Mouse (Mus musculus): Measurements from ENCODE around the gene Phc2. TPM values are rescaled to one million over a fixed set of nuclear protein-coding genes. Genes with fewer than 3 reads are reported as not detected.

The Phc2 gene
- total and polyA plus RNA-seq, 2 experiments from 2014 or later, result 52.4 to 93.2 TPM

DNA sequence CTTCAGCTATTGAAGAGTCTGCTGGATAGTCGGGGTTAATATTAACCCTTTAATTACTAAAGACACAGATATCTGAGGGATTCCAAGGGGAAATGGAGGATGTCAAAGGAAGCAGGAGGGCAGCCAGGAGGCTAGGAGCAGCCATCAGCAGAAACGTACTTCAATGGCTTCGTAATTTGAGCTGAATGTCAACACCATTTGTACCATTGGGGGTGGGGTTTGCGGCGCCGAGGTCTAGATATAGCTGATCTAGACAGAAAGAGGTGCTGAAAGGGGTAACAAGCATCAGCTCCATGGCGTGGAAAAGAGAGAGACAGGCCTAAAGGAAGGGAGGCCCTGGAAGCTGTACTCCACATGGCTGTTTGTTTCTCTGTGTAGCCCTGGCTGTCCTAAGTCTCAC lies 7.7 kb upstream of the Phc2 start:
- no peak for DNase-seq
- no peaks in the 10 kb centered on the region for H3K9me3 ChIP-seq (ENCODE audit: low read length)
- no peaks in the 10 kb centered on the region for H3K36me3 ChIP-seq (ENCODE audit: insufficient read depth)
- H3K4me3 ChIP-seq (ENCODE audit: low read depth, low read length), result no peak overlapping the region
- TF ChIP-seq CTCF (IDR thresholded peaks at IDR 0.05; ENCODE audit: low read depth), result no peak
- no peak overlapping the region for H3K9ac ChIP-seq
- no peak overlapping the region for H3K4me2 ChIP-seq (ENCODE audit: low read depth)
- ATAC-seq, result no peak
- WGBS, result 56% methylated on average over 7 of the region's 7 CpGs
- no peaks in the 10 kb centered on the region for H3K27me3 ChIP-seq (ENCODE audit: insufficient read depth, low read length)
- H3K27ac ChIP-seq (ENCODE audit: low read depth, low read length), result no peak overlapping the region
- H3K4me1 ChIP-seq (ENCODE audit: insufficient read depth), result no peaks in the 10 kb centered on the region

DNA sequence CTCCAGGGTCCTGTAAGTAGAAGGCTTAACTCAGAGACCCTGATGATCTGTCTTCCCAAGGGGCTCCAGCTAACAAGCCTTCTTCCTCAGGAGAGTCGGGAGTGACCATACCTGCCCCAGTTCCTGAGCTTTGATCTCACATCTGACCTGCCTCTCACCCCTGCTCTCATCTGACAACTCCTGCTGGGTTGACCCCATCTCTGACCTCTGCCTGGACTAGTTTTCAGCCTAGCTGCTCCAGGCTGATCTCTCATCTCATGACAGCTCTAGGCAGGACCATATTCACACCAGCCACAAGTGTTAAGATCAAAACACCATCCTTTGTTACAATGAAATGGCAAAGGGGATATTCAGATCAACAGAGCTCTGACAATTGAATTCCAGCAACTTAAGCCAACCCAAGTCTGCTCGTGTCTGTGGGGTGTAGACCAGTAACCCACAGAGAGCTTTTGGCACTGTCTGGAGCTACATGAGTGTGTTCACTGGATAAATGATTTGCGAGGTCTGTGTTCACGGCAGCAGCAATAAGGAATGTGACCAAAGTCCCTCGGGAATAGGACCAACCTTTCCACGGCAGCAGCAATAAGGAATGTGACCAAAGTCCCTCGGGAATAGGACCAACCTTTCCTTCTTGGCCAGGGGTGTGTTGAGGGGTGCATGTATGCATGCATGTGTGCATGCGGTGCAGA lies 5.8 kb upstream of the Phc2 start:
- Histone ChIP-seq H3K27ac (ENCODE audit: low read depth, low read length) (no peak overlapping the region), H3K4me2 (ENCODE audit: low read depth) (no peak overlapping the region), H3K27me3 (ENCODE audit: insufficient read depth, low read length) (no peaks in the 10 kb centered on the region), H3K4me3 (ENCODE audit: low read depth, low read length) (no peak overlapping the region), H3K36me3 (ENCODE audit: insufficient read depth) (no peaks in the 10 kb centered on the region), H3K4me1 (ENCODE audit: insufficient read depth) (no peaks in the 10 kb centered on the region), H3K9me3 (ENCODE audit: low read length) (no peaks in the 10 kb centered on the region), H3K9ac (no peak overlapping the region)
- ATAC-seq (no peak), DNase-seq (no peak)
- no peak for TF ChIP-seq CTCF (IDR thresholded peaks at IDR 0.05; ENCODE audit: low read depth)
- 65% methylated on average over 8 of the region's 8 CpGs for WGBS

DNA sequence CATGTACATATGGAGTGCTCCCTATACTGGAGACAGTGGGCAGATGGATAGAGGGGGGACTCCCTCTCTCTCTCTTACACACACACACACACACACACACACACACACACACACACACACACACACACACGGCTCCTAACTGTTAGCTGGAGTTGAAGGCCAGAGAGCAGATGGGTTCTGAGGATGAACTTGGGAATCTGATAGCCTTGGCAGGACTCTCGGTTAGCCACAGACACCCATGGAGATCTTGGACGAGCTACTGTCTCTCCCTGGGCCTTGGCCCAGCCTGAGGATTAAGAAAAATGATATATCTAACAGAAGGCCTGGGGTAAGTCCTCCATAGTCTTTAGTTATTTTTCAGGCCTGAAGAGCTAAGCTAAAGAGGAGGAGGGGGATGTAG lies 3.0 kb upstream of the Phc2 start:
- no peak overlapping the region for H3K27ac ChIP-seq (ENCODE audit: low read depth, low read length)
- TF ChIP-seq CTCF (IDR thresholded peaks at IDR 0.05; ENCODE audit: low read depth), result no peak

DNA sequence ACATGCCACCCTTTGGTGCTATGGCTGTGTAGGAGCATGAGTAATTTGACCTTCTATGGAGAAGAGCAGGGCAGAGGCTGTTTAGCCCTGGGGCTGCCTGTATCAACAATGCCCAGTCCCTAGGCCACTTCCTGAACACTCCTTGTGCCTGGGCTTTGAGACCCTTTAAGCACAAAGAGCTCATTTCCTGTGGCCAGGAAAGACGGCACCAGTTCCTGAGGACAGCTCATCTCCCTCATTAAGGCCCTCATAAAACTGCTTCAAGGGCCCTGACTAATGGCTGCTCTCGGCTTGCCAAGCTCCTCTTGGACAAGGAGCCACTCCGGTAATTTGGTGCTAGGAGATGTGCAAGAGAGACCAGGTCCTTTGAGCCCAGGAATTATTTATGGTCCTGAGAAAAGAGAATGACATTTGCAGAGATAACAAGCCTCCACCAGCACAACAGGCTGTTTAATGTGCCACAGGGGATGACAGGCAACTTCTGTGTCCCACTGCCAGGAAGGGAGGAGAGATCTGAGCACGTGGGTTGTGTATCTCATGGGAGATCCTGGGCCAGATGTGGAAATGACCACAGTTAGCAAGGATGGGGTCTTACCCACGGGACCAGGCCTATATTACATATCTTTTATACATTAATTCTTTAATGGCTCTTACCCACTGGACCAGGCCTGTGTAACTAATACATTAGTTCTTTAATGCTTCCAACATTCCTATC lies 1.8 kb upstream of the Phc2 start:
- WGBS, result 42% methylated on average over 5 of the region's 5 CpGs
- TF ChIP-seq CTCF (IDR thresholded peaks at IDR 0.05; ENCODE audit: low read depth), result no peak
- Histone ChIP-seq H3K4me1 (ENCODE audit: insufficient read depth) (no peaks in the 10 kb centered on the region), H3K9me3 (ENCODE audit: low read length) (no peaks in the 10 kb centered on the region), H3K27me3 (ENCODE audit: insufficient read depth, low read length) (no peaks in the 10 kb centered on the region), H3K27ac (ENCODE audit: low read depth, low read length) (no peak overlapping the region), H3K36me3 (ENCODE audit: insufficient read depth) (no peaks in the 10 kb centered on the region), H3K9ac (no peak overlapping the region), H3K4me2 (ENCODE audit: low read depth) (no peak overlapping the region), H3K4me3 (ENCODE audit: low read depth, low read length) (no peak overlapping the region)
- no peak for DNase-seq
- ATAC-seq, result no peak

More for the DNA sequence above, 3.0 kb upstream of the Phc2 start:
- Histone ChIP-seq H3K9me3 (ENCODE audit: low read length) (no peaks in the 10 kb centered on the region), H3K4me3 (ENCODE audit: low read depth, low read length) (no peak overlapping the region), H3K4me1 (ENCODE audit: insufficient read depth) (no peaks in the 10 kb centered on the region), H3K9ac (no peak overlapping the region), H3K36me3 (ENCODE audit: insufficient read depth) (no peaks in the 10 kb centered on the region), H3K4me2 (ENCODE audit: low read depth) (no peak overlapping the region), H3K27me3 (ENCODE audit: insufficient read depth, low read length) (no peaks in the 10 kb centered on the region)
- ATAC-seq (no peak), DNase-seq (peak; percentile 14)
- 68% methylated on average over 3 of the region's 3 CpGs for WGBS

DNA sequence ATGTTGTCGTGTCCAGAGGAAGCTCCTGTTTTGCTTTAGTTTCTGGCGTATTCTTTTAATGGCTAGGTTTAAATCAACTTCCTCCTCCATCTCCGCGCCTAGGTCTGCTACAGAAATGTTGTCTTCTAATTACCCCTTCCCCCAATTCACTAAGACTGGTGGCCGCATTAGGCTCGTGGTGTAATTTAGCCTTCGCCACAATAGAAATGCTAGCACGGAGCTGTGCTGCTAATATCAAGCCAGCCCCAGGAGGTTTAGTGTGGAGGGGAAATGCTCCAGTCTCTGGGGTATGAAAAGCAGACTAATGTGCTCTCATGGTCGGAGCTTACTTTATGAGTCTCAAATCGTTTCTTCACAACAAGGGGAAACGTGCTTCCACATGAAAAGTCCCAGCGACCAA lies 944 bp downstream of the Phc2 start:
- Histone ChIP-seq H3K27me3 (ENCODE audit: insufficient read depth, low read length) (no peaks in the 10 kb centered on the region), H3K4me3 (ENCODE audit: low read depth, low read length) (peak overlapping the region; percentile 67), H3K27ac (ENCODE audit: low read depth, low read length) (peak overlapping the region; percentile 84), H3K9ac (peak overlapping the region; percentile 73), H3K9me3 (ENCODE audit: low read length) (no peaks in the 10 kb centered on the region), H3K4me1 (ENCODE audit: insufficient read depth) (no peaks in the 10 kb centered on the region), H3K36me3 (ENCODE audit: insufficient read depth) (no peaks in the 10 kb centered on the region), H3K4me2 (ENCODE audit: low read depth) (peak overlapping the region; percentile 76)
- 3% methylated on average over 12 of the region's 12 CpGs for WGBS
- TF ChIP-seq CTCF (IDR thresholded peaks at IDR 0.05; ENCODE audit: low read depth), result no peak
- ATAC-seq, result no peak
- DNase-seq, result peak; percentile 41

DNA sequence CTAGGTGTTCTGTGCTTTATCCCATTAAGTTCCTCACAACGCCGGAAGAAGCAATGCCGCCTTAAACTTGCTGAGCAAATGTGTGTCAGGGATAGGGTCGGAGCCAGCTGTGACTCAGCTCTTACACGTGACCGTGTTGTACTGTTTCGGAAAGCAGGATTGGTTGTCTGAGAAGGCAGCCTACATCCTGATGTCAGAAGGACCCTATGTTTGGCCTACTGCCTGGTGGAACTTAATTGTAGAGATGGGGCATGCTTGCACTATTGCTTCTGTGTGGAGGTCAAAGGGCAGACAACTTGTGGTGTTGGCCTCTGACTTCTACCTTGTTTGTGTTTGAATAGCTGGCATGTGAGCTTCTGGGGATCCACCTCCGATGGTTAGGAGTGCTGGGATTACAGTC lies 5.7 kb downstream of the Phc2 start:
- ATAC-seq, result no peak

DNA sequence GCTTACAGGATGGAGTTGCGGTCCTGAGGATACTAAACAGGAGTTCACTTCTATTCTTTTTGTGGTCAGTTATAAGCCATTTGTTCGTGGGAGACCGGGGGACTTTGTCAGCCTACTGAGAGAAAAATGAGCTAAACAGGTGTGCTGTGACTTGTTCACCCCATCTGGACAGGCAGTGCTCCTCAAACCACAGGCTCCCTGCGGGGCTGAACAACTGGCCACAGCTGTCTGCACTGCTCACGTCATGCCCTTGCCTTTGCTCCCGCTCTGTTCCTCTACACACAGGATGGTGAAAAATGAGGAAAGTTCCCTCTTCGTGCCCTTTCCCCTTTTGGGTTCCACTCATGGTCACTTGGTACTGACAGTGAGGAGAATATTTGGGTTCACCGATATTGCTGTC lies 6.6 kb downstream of the Phc2 start:
- TF ChIP-seq CTCF (IDR thresholded peaks at IDR 0.05; ENCODE audit: low read depth), result no peak
- Histone ChIP-seq H3K4me2 (ENCODE audit: low read depth) (no peak overlapping the region), H3K36me3 (ENCODE audit: insufficient read depth) (no peaks in the 10 kb centered on the region), H3K9me3 (ENCODE audit: low read length) (no peaks in the 10 kb centered on the region), H3K4me1 (ENCODE audit: insufficient read depth) (no peaks in the 10 kb centered on the region), H3K27ac (ENCODE audit: low read depth, low read length) (no peak overlapping the region), H3K4me3 (ENCODE audit: low read depth, low read length) (no peak overlapping the region), H3K9ac (no peak overlapping the region), H3K27me3 (ENCODE audit: insufficient read depth, low read length) (no peaks in the 10 kb centered on the region)
- 94% methylated on average over 8 of the region's 8 CpGs for WGBS
- ATAC-seq (no peak), DNase-seq (no peak)

More for the DNA sequence above, 5.7 kb downstream of the Phc2 start:
- no peak for TF ChIP-seq CTCF (IDR thresholded peaks at IDR 0.05; ENCODE audit: low read depth)
- H3K9ac ChIP-seq, result no peak overlapping the region
- WGBS, result 86% methylated on average over 8 of the region's 8 CpGs
- H3K4me2 ChIP-seq (ENCODE audit: low read depth), result no peak overlapping the region
- H3K9me3 ChIP-seq (ENCODE audit: low read length), result no peaks in the 10 kb centered on the region
- H3K4me1 ChIP-seq (ENCODE audit: insufficient read depth), result no peaks in the 10 kb centered on the region
- H3K36me3 ChIP-seq (ENCODE audit: insufficient read depth), result no peaks in the 10 kb centered on the region
- DNase-seq, result no peak
- no peak overlapping the region for H3K27ac ChIP-seq (ENCODE audit: low read depth, low read length)
- H3K27me3 ChIP-seq (ENCODE audit: insufficient read depth, low read length), result no peaks in the 10 kb centered on the region
- H3K4me3 ChIP-seq (ENCODE audit: low read depth, low read length), result no peak overlapping the region

Data from forebrain, postnatal 0 days (tissue).